Mouse (Mus musculus) gastrocnemius, postnatal 36 days (tissue): ENCODE data around the gene Zc3hav1. TPM values are rescaled to one million over a fixed set of nuclear protein-coding genes. Genes with fewer than 3 reads are reported as not detected.
"Not testable (repeated sequence)": the region's sequence is repeated elsewhere in the genome, so short reads cannot be mapped to it uniquely, and the experiment has no call there.

Experiments
- DNase-seq, 2 experiments: peaks; one replicate each; pipeline ENCODE4 v3.0.0; 2022
- intact Hi-C: fragments of 180-260 bp; cut with DNase I; formaldehyde crosslinking; loops from one replicate; pipeline ENCODE4 v1.15.1; 2025
- long read RNA-seq, 2 experiments: library from polyadenylated mRNA; stranded (forward); transcript quantifications; one replicate each; pipeline ENCODE4 v2.0.0; 2021
- total RNA-seq, 2 experiments: library from RNA; stranded (reverse); gene quantifications; 2 replicates each; pipeline ENCODE4 v1.2.3; 2021

Zc3hav1 gene
- total RNA-seq, result 1 to 10 TPM; 5.7 to 6.9 TPM
- long read RNA-seq, experiment 1, partial matches to known transcripts, result 0 of 8 reads
- long read RNA-seq, experiment 1, other reads (novel, unspliced or antisense), result 8 of 8 reads
- long read RNA-seq, experiment 2, partial matches to known transcripts, result 0 of 6 reads
- long read RNA-seq, experiment 2, other reads (novel, unspliced or antisense), result 6 of 6 reads

DNA sequence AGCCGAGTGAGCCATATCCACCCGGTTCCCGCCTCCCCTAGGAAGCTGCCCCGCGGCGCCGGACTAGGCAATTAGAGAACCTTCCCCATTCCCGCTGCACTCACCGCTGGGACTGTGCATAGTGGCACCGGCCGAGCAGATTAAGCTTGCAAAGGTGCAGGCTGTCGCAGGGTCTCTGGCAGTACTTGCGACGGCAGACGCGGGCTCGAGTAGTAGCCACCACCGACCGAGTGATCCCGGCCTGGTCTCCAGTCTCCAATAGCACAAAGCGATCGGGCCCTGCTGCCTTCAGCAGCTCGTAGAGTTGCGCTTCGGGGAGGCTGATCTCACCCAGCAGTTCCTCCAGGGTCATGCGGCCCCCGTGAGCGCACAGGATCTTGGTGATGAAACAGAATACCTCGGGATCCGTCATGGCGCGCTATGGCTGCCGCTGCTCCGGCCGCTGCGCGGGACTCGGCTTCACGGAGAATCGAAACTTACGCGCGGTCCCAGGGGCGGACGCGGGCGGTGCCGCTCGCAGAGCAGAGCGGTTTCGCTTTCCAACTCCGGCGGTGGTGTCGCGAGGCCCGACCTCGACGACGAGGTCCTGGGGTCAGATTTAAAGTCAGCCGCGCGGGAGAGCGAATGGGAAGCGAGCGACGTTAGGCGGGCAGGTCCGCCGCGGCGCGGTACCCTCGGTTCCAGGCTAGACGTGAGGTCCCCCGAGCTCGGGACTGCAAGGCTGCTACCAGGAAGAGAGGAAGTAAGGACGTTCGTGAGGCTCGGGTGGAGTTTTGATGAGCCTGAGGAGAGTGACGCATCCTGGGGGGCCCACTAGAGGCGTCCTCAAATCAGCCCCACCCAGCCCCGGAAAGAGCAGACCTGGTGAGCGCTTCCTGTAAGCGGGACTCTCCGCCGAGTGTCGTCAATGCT is at the start of gene Zc3hav1:
Gene Zc3hav1 (minus strand): TSS at position 793 of the 912 bp plus-strand sequence.
- intact Hi-C loops, result no loop called here
- DNase-seq, result peak; percentile 67 to 85

DNA sequence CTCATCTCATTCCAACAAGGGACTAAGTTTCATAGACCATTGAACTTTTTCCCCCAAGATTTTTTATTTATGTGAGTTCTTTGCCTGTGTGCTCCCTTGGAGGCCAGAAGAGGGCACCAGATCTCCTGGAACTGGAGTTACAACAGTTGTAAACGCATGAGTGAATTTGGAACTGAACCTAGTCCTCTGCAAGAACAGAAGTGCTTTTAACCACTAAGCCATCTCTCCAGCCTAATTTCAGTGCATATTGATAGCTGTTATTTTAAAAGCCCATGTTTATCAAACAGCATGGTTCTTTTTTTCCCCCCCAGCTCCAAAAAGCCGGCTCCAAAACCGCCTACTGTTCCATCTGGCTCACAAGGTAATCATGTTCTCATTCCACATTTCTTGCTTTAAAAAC is 35.3 kb upstream of the Zc3hav1 start:
- no peak for DNase-seq
- intact Hi-C loops, result no loop called here

- DNase-seq, result peak; percentile 74 to 81
- intact Hi-C loops, result no loop called here
These were observed 26.8 kb upstream of the Zc3hav1 start, which contains the start of gene Ttc26 for GRCm38 (mm10) chr6:38381129-38381771. Ttc26 (plus strand) TSS chr6:38381469.

- intact Hi-C loops, result no loop called here
- DNase-seq, result no peak
These were observed 26.3 kb upstream of the Zc3hav1 start for GRCm38 (mm10) chr6:38380764-38381128.

- intact Hi-C loops, result no loop called here
- DNase-seq, result no peak
These were observed 19.9 kb upstream of the Zc3hav1 start for GRCm38 (mm10) chr6:38374271-38374670.

- no peak for DNase-seq
- intact Hi-C loops, result no loop called here
These were observed 15.5 kb upstream of the Zc3hav1 start for GRCm38 (mm10) chr6:38369945-38370344.

GRCm38 (mm10) chr6:38364121-38364520 is 9.7 kb upstream of the Zc3hav1 start:
- intact Hi-C loops, result no loop called here
- no peak for DNase-seq

DNA sequence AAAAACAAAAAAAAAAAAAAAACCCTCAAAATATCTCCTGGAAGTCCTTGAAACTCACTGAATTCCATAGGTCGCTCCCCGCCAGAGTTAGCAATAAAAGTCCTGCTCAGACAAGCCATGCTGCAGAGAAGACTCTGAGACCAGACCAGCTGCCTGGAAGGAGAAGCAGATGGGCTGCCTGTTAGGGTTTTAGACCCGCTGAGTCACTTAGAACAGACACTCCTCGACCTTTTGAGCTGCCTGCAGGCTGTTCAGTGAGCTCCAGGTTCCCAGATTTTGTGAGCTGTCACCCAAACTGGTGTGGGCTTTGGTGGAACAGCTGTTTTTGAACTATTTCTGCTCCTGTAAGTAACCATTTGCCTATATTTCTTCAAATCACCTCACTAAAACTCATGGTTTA is 9.0 kb upstream of the Zc3hav1 start:
- intact Hi-C loops, result no loop called here
- no peak for DNase-seq

DNA sequence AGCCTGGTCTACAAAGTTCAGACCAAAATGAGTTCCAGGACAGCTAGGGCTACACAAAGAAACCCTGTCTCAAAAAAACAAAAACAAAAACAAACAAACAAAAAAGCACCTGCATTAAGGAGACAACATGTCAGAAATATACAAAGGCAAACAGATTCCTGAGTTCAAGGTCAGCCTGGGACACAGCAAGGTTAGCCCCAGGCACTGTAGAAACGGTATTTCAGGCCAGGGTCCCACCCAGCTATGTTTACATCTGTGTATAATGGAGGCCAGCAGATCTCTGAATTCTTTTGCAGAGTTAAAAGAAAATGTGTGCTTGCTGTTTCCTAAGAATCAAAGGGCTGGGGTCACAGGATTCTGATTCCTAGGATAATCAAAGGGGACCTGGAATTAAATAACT is 7.5 kb upstream of the Zc3hav1 start:
- DNase-seq, result no peak
- intact Hi-C loops, result no loop called here

GRCm38 (mm10) chr6:38361065-38361464 is 6.7 kb upstream of the Zc3hav1 start:
- no peak for DNase-seq
- intact Hi-C loops, result no loop called here

DNA sequence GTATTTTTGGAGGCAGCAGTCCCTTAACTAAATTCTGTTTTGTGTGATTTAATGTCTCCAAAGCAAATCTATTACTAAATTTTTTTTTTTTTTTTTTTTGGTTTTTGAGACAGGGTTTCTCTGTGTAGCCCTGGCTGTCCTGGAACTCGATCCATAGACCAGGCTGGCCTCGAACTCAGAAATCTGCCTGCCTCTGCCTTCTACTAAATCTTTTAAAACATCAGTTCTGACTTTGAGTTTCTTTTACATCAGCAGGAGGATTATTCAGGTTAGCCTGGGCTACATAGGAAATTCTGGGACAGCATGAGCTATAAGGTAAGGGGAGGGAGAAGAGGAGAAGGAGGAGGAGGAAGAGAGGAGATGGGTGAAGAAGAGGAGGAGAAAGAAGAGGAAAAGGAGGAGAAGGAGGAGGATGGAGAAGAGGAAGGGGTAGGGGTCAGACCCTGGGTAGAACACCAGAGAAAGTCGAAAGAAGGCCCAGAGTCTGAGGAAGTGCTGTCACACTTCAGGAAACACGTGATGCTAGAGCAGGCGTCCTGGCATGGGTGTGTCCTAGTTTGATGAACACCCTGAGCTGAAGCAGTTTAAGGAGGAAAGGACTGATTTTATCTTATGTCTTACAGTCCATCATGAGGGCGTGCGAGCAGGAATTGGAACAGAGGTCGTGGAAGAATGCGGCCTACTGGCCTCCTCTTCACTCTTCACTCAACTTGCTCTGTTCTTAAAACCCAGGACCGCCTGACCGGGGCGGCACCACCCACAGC is 5.5 kb upstream of the Zc3hav1 start:
- intact Hi-C loops, result no loop called here
- no peak for DNase-seq

GRCm38 (mm10) chr6:38359044-38359735 is 4.8 kb upstream of the Zc3hav1 start:
- intact Hi-C loops, result not testable (repeated sequence)

GRCm38 (mm10) chr6:38358253-38359027 is 4.0 kb upstream of the Zc3hav1 start:
- intact Hi-C loops, result no loop called here
- DNase-seq, result no peak

More at GRCm38 (mm10) chr6:38359044-38359735, 4.8 kb upstream of the Zc3hav1 start:
- DNase-seq, result not testable (repeated sequence)

GRCm38 (mm10) chr6:38357603-38358252 is 3.3 kb upstream of the Zc3hav1 start:
- DNase-seq, result no peak
- intact Hi-C loops, result no loop called here

DNA sequence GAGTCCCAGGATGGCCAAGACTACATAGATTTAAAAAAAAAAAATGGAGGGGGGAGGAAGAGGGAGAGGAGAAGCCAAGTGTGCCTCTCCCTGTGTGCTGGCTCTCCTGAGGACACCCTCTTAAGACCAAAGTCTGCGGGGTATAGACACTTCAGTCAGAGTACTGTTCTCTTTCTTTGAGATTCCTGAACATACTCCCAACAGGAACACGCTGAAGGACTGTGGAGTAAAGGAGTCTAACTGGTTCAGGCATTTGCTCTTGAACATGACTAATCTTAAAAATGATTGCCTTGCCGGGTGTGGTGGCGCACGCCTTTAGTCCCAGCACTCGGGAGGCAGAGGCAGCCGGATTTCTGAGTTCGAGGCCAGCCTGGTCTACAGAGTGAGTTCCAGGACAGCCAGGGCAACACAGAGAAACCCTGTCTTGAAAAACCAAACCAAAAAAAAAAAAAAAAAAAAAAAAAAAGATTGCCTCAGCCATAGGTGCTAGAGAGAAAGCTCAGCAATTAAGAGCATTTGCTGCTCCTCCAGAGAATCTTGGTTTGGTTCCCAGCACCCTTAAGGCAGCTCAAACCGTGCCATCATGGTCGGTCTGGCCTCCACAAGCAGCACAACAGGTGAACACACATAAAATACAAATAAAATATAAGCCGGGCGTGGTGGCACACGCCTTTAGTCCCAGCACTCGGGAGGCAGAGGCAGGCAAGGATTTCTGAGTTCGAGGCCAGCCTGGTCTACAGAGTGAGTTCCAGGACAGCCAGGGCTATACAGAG is 2.4 kb upstream of the Zc3hav1 start:
- intact Hi-C loops, DNase-seq: not testable (repeated sequence)

DNA sequence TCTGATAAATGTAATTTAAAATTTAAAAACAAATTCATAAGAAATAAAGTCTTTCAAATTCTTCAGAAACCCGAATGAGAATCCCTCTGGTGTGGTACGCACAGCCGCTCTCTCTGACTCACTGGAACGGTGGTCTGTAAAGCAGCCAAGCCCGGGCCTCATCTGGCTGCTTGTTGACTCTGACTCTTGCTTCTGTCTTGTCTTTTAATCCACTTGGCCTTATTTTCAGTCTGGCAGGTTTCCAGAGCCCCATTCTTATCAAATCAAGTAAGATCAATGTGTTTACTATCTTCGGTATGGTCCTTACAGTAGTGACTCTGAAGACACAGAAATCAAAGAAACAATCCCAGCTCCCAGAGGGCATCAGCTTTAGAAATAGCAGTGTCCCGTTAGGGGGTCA is 1.5 kb upstream of the Zc3hav1 start:
- intact Hi-C loops, result no loop called here
- DNase-seq, result no peak

GRCm38 (mm10) chr6:38355354-38355823 is 986 bp upstream of the Zc3hav1 start:
- intact Hi-C loops, result no loop called here
- DNase-seq, result no peak
